Mouse (Mus musculus) megakaryocyte, adult 5-6 weeks (primary cell): ENCODE data around the gene Tmem178. TPM values are rescaled to one million over a fixed set of nuclear protein-coding genes. Genes with fewer than 3 reads are reported as not detected.
A peak's percentile ranks its signal among the peaks of the same experiment; 100 is the strongest.

Experiments used
- ATAC-seq: 2 replicates; pipeline ENCODE4 v1.8.0; 2016; ENCODE audit warnings: mild to moderate bottlenecking, inconsistent platforms; ENCODE audit not compliant: poor library complexity, severe bottlenecking
- total RNA-seq, 2 experiments: library from RNA; stranded (forward) in 1 of 2; stranded (reverse) in 1 of 2; fragments of 153-499, 151-499 nt in 1 of 2; fragments of 221-1000, 200-1000 nt in 1 of 2; gene quantifications; 2 replicates each; pipeline versions ENCODE4 v1.2.3 to v1.2.4; 2015 to 2017

The Tmem178 gene
- total RNA-seq, 2 experiments from 2014 or later = 0.62 to 2.4 TPM

- no peak for ATAC-seq
Observed at GRCm38 (mm10) chr17:81045115-81045514, 100.7 kb downstream of the Tmem178 start.

GRCm38 (mm10) chr17:81045525-81046150 is 101.2 kb downstream of the Tmem178 start:
- ATAC-seq = peak; percentile 79

GRCm38 (mm10) chr17:81047930-81048564 is 103.6 kb downstream of the Tmem178 start:
- ATAC-seq = no peak

Other genes starting within 250 kb of the Tmem178 start
- gene Map4k3, start 216.1 kb upstream of the Tmem178 start, total RNA-seq (2015) = 7.6 and 7.9 TPM in 2 replicates
- gene Map4k3, start 216.1 kb upstream of the Tmem178 start, total RNA-seq (2017) = 5.6 and 8.6 TPM in 2 replicates
- 2.1 and 2.7 TPM in 2 replicates for gene Thumpd2, start 120.5 kb downstream of the Tmem178 start, total RNA-seq (2015)
- 5.8 and 6.4 TPM in 2 replicates for gene Thumpd2, start 120.5 kb downstream of the Tmem178 start, total RNA-seq (2017)